Mouse (Mus musculus) small intestine, adult 2 months (tissue): ENCODE data around the gene Armc7.

ENCODE experiments used
- CTCF ChIP-seq: fragments of 200-500 bp; IDR thresholded peaks from 2 replicates; pipeline ENCODE4 v1.5.1; 2012; ENCODE audit warnings: low read depth, mild to moderate bottlenecking, control low read depth, inconsistent platforms, low read length, moderate library complexity, mixed read lengths; ENCODE audit not compliant: insufficient replicate concordance, insufficient read length; ENCODE audit errors: extremely low read depth
- POLR2A ChIP-seq: fragments of 200-500 bp; IDR thresholded peaks from 2 replicates; pipeline ENCODE4 v1.6.1; 2012; ENCODE audit warnings: low read depth, mild to moderate bottlenecking, control low read depth, inconsistent platforms, low read length, moderate library complexity

DNA sequence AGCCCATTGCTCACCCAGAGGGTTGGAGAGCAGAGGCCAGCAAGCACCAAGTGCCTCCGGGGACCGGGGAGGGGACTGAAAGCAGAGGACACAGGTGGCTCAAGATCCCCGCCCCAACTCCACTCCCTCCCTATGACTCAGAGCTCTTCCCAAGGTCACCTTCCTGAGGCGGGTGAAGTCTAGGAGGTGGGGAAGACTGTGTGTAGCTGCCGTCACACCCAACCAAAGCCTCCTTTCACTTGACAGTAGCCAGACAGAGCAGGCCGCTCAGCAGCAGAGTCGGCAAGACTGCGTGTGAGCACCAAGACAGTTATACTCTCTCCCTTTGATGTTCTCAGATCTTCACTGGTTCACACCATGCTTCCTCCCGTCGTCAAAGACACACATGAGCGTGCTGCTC, 12.1 kb upstream of the Armc7 start:
- TF ChIP-seq CTCF (no peak), POLR2A (peak; percentile 94)
